Mouse (Mus musculus): ENCODE results near the gene Olfr139.

Gene Olfr139

DNA sequence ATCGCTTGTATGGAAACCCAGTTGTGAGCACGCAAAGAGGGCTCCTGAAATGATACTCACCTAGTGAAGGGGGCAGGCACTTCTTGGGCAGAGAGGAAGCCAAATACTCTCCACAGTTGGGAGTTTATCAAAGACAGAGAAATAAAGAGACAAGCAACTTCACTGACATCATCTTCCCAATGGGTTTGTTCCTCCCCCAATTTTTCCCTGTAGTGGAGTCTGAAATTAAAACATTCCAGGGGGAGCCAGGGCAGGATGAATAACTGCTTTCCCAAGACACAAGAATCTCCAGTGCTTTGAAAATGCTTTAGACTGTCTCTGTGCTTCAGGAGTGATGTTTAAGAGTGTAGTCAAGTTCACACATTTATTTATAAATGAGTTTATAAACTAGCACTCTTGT is at the start of gene Olfr139, which contains the start of gene Olfr399:
Gene Olfr139, minus strand, starts transcription at position 101 of the 400 bp plus-strand sequence.
Gene Olfr399, minus strand, starts transcription at position 165 of the 400 bp plus-strand sequence.
- DNase-seq (ENCODE audit: extremely low read depth, insufficient read length, low spot score), result no peak

DNA sequence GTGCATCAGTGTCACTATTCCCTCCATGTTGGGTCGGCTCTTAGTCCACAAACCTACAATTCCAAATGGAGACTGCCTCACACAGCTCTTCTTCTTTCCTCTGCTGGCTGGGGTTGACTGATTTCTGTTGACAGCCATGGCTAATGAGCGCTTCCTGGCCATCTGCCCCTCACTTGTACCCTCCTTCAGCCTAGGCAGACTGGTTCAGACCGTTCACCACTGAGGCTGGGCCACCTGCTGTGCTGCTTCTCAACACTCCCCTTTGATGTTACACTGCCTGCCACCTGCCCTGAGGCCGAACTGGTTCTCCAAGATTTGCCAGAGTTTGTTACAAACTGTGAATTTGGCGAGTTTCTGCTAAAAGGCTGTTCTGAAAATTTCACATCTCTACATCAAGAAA is 48.7 kb upstream of the Olfr139 start:
- no peak for DNase-seq (ENCODE audit: extremely low read depth, insufficient read length, low spot score)

DNA sequence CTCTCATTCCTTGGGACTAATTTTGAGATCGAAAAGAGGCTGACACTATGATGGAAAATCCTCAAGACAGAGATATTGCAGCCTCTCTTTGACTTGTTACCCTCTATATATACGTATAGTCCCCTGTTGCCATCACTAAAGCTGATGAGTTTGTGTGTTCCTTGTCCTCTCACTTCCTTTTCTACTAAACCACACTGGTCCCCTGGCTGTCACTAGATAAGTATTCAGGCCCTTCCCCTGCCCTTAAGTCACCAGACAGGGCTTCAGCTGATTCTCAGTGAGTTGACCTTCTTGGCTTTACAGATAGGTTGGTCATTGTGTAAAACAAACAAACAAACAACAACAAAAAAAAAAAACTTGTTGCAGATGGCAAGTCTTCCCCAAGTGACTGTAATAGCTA is 45.2 kb upstream of the Olfr139 start:
- no peak for DNase-seq (ENCODE audit: extremely low read depth, insufficient read length, low spot score)

DNA sequence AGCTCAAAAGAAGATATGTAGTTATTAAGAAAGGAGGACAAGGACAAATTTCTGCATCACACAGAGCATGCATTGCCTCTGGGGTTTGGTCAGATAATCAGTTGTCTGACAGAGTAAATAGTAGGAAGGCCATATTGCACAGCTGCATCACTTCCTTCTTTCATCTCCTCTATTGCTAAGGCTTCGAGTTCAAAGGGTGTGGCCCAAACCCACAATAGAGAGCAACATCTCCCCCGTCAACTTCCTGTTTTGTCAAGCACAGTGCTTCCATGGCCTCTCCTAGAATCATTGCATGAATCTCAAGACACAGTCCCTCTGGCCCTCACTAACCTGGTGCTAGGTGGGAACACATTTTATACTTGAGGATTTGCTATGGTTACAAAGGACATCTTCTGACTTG is 44.4 kb upstream of the Olfr139 start:
- DNase-seq (ENCODE audit: extremely low read depth, insufficient read length, low spot score), result no peak

DNA sequence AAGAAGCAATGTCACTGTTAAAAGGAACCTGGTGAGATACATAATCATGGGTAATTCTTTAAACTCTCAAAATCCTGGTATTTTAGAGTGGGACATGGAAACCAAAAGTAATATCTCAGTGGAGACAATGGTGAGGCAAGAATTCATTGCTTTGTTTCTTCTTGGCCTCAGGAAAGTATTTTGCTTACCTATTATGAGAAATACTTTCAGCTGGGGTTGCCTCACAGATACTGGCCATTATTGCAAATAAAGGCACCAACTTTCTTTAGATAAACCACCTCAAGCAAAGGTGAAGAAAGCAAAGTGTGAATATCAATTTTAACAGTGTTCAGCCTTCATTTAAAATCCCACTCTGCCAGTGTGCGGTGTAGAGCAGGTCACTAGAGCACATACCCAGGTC is 13.3 kb upstream of the Olfr139 start, which contains the start of gene Zfp616:
Gene Zfp616, plus strand, starts transcription at position 301 of the 400 bp plus-strand sequence.
- no peak for DNase-seq (ENCODE audit: extremely low read depth, insufficient read length, low spot score)

DNA sequence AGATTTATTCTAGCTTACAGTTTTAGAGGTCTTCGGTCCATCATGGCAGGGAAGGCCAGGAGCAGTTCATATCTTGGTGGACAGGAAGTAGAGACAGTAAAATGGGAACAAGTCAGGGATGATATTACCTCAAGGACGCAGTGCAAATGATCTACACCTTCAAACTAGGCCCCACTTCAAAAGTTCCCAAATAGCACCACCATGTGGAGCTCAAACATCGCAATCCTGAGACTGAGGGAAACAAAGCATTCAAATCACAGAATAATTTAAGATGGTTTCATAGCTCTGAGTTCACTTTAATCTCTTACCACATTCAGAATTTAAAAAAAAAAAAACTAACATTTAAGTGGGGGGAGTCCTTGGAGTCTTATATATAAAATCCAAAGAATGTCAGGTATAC is 5.0 kb downstream of the Olfr139 start:
- DNase-seq (ENCODE audit: extremely low read depth, insufficient read length, low spot score), result no peak
